ENCODE assay signal across 19 mouse cellular contexts in genomic region chr3:143384357-143384756, GRCm38 (mm10).
A peak's percentile ranks its signal among the peaks of the same experiment; 100 is the strongest.
DNase-seq lines count a peak whose midpoint lies in the region; ATAC-seq and TF ChIP-seq lines count a peak whose summit lies in the region.
"Had no signal": no experiment of that assay in that cellular context is flagged by ENCODE, and none has a peak within 500 bp of the region (broad histone marks: within the 10 kb centered on the region; RNA-seq: fewer than 3 reads in every experiment).

No protein-coding gene starts in this region.

- H3K4me3 ChIP-seq in left cerebral cortex, adult 2 months, result no peak overlapping the region
- no peak overlapping the region for H3K4me3 ChIP-seq in kidney, embryonic 14.5 days (ENCODE audit: low read length)
- H3K4me3 ChIP-seq in midbrain, embryonic 16.5 days (ENCODE audit: low read depth, low read length), result no peak overlapping the region
- H3K4me3 ChIP-seq in forebrain, embryonic 12.5 days (replicated peaks), result no peak overlapping the region
- no peak overlapping the region for H3K4me3 ChIP-seq in limb, embryonic 10.5 days
- H3K4me3 ChIP-seq: forebrain, embryonic 10.5 days; heart, embryonic 15.5 days; midbrain, embryonic 12.5 days had no signal

- no peak overlapping the region for H3K9ac ChIP-seq in kidney, embryonic 14.5 days (ENCODE audit: low read depth, low read length)
- H3K9ac ChIP-seq in midbrain, embryonic 16.5 days (ENCODE audit: low read depth, low read length), result no peak overlapping the region
- H3K9ac ChIP-seq in forebrain, embryonic 12.5 days, result no peak overlapping the region
- H3K9ac ChIP-seq: heart, embryonic 15.5 days; midbrain, embryonic 12.5 days had no signal

- H3K27ac ChIP-seq in left cerebral cortex, adult 2 months, result peak overlapping the region; percentile 79
- no peak overlapping the region for H3K27ac ChIP-seq in kidney, embryonic 14.5 days (ENCODE audit: low read depth, low read length)
- no peak overlapping the region for H3K27ac ChIP-seq in midbrain, embryonic 16.5 days (ENCODE audit: low read length)
- no peak overlapping the region for H3K27ac ChIP-seq in forebrain, embryonic 12.5 days
- H3K27ac ChIP-seq in limb, embryonic 10.5 days, result no peak overlapping the region
- H3K27ac ChIP-seq: forebrain, embryonic 10.5 days; heart, embryonic 15.5 days; hindbrain, postnatal 0 days; midbrain, embryonic 12.5 days had no signal

- peak; percentile 95 for ATAC-seq in frontal cortex, adult (ENCODE audit: low TSS enrichment)
- no peak for ATAC-seq in kidney, embryonic 14.5 days (ENCODE audit: low FRiP score, low TSS enrichment)
- no peak for ATAC-seq in midbrain, embryonic 16.5 days
- no peak for ATAC-seq in forebrain, embryonic 12.5 days (ENCODE audit: low FRiP score)
- ATAC-seq: hindbrain, postnatal 0 days had no signal

- H3K36me3 ChIP-seq in kidney, embryonic 14.5 days (ENCODE audit: control insufficient read depth, insufficient read depth, low read length), result no peaks in the 10 kb centered on the region
- H3K36me3 ChIP-seq in midbrain, embryonic 16.5 days (ENCODE audit: control insufficient read depth, insufficient read depth, low read length), result no peaks in the 10 kb centered on the region
- H3K36me3 ChIP-seq in forebrain, embryonic 12.5 days (replicated peaks), result no peaks in the 10 kb centered on the region
- H3K36me3 ChIP-seq in limb, embryonic 10.5 days, result no peaks in the 10 kb centered on the region
- H3K36me3 ChIP-seq: forebrain, embryonic 10.5 days; heart, embryonic 15.5 days; midbrain, embryonic 12.5 days had no signal

- intact Hi-C loops in left cerebral cortex, adult 2 months (cut with DNase I), result loop anchor here (2.0 to 10.0 kb wide), 3 partner anchors 67 to 816 kb away; no protein-coding TSS in a partner anchor

- TF ChIP-seq CTCF in left cerebral cortex, adult 2 months (IDR thresholded peaks at IDR 0.05), result no peak; the same call in 1 of the 2 replicates

- no peaks in the 10 kb centered on the region for H3K4me1 ChIP-seq in kidney, embryonic 14.5 days (ENCODE audit: control insufficient read depth, insufficient read depth, low read length)
- H3K4me1 ChIP-seq in midbrain, embryonic 16.5 days (ENCODE audit: control insufficient read depth, insufficient read depth, low read length), result peaks cover 2% of the 10 kb centered on the region; the same call in 1 of the 2 replicates
- H3K4me1 ChIP-seq in forebrain, embryonic 12.5 days, result no peaks in the 10 kb centered on the region
- H3K4me1 ChIP-seq in limb, embryonic 10.5 days, result no peaks in the 10 kb centered on the region
- H3K4me1 ChIP-seq: forebrain, embryonic 10.5 days; heart, embryonic 15.5 days; midbrain, embryonic 12.5 days had no signal

- peak; percentile 67 to 70 for DNase-seq in layer of hippocampus, adult 18-20 months (ENCODE audit: low spot score in 2 of 2)
- peak; percentile 56 to 59 for DNase-seq in left cerebral cortex, adult 2 months (ENCODE audit: extremely low spot score in 1 of 2, low spot score in 2 of 2)
- DNase-seq in right cerebral cortex, adult 2 months (ENCODE audit: low spot score in 2 of 2), result peak; percentile 75 to 79
- DNase-seq in limb, embryonic 10.5 days (ENCODE audit: low spot score), result no peak
- DNase-seq: adrenal gland, postnatal 10 days; cerebellum, adult 18-20 months; heart, adult 18-20 months; kidney, adult 2 months; lung, adult 2 months; lung, postnatal 4 days; thymus, postnatal 4 days had no signal

- no peaks in the 10 kb centered on the region for H3K27me3 ChIP-seq in kidney, embryonic 14.5 days (ENCODE audit: control insufficient read depth, insufficient read depth, low read length)
- H3K27me3 ChIP-seq in midbrain, embryonic 16.5 days (ENCODE audit: control insufficient read depth, insufficient read depth, low read depth, low read length), result no peaks in the 10 kb centered on the region
- peaks cover 3% of the 10 kb centered on the region; the same call in 1 of the 2 replicates for H3K27me3 ChIP-seq in forebrain, embryonic 12.5 days
- no peaks in the 10 kb centered on the region for H3K27me3 ChIP-seq in limb, embryonic 10.5 days (ENCODE audit: low read depth, poor library complexity, severe bottlenecking)
- H3K27me3 ChIP-seq: heart, embryonic 15.5 days; midbrain, embryonic 12.5 days had no signal

- H3K9me3 ChIP-seq in kidney, embryonic 14.5 days (ENCODE audit: control insufficient read depth, low read length), result no peaks in the 10 kb centered on the region
- no peaks in the 10 kb centered on the region for H3K9me3 ChIP-seq in midbrain, embryonic 16.5 days (replicated peaks; ENCODE audit: control insufficient read depth, low read length, poor library complexity, severe bottlenecking)
- no peaks in the 10 kb centered on the region for H3K9me3 ChIP-seq in forebrain, embryonic 12.5 days
- no peaks in the 10 kb centered on the region for H3K9me3 ChIP-seq in limb, embryonic 10.5 days (replicated peaks)
- H3K9me3 ChIP-seq: forebrain, embryonic 10.5 days; heart, embryonic 15.5 days; midbrain, embryonic 12.5 days had no signal

- no peak overlapping the region for H3K4me2 ChIP-seq in kidney, embryonic 14.5 days (replicated peaks; ENCODE audit: low read depth, low read length)
- H3K4me2 ChIP-seq in midbrain, embryonic 16.5 days (ENCODE audit: low read length), result no peak overlapping the region
- H3K4me2 ChIP-seq in forebrain, embryonic 12.5 days, result no peak overlapping the region
- H3K4me2 ChIP-seq: heart, embryonic 15.5 days; midbrain, embryonic 12.5 days had no signal

- WGBS in kidney, embryonic 14.5 days, result 86% methylated on average over 1 of the region's 1 CpGs
- WGBS in midbrain, embryonic 16.5 days, result 97% methylated on average over 1 of the region's 1 CpGs
- 95% methylated on average over 1 of the region's 1 CpGs for WGBS in forebrain, embryonic 12.5 days
- WGBS in limb, embryonic 10.5 days, result 82% methylated on average over 1 of the region's 1 CpGs
